Mouse (Mus musculus): ENCODE measurements around the gene Itpk1. TPM values are rescaled to one million over a fixed set of nuclear protein-coding genes. Genes with fewer than 3 reads are reported as not detected.

Itpk1 gene
- polyA plus RNA-seq, 1 experiment, result 32.3 TPM

DNA sequence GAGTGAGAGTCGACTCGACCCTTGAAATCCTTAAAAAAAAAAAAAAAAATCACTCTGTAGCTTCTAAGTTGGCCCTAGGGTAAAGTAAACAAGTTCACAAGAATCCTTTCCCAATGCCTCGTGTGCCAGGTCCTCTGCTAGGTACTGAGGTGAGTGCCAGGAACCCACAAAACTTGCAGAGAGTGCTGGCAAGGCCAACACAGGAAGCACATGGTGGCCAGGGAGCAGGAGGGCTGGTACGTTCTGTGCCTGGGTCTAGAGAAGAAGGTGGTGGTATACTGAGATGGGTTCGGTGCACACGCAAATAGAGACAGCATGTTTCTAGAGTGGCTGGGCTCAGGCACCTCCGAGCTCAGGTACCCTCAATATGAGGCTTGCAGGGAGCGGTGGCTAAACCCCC is 53.3 kb downstream of the Itpk1 start:
- DNase-seq (ENCODE audit: low read depth), result no peak
- TF ChIP-seq CTCF (IDR thresholded peaks at IDR 0.05; ENCODE audit: borderline replicate concordance, extremely low read depth, insufficient read depth, insufficient read length) (no peak), POLR2A (IDR thresholded peaks at IDR 0.05; ENCODE audit: borderline replicate concordance, extremely low read depth, insufficient read depth, insufficient read length, poor library complexity, severe bottlenecking) (no peak)

DNA sequence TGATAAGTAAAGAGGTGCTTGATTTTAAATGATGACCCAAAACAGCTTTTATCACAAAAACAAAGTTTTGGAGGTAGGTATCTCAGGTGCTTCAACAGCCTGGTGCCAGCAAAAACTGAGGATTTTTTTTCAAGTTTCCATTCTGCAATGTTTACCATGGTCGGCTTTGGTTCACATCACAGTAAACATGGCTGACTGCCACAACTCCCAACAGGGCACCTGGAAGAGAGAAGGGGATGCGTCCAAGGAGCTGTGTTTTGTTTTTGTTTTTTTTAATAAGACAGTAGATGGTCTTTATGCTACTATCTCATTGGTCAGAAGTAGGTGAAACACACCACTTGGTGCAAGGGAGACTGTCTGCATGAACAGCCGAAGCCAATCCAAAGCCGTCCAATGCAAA is 54.1 kb downstream of the Itpk1 start:
- DNase-seq (ENCODE audit: low read depth), result no peak
- no peak for TF ChIP-seq CTCF (IDR thresholded peaks at IDR 0.05; ENCODE audit: borderline replicate concordance, extremely low read depth, insufficient read depth, insufficient read length)
- TF ChIP-seq POLR2A (IDR thresholded peaks at IDR 0.05; ENCODE audit: borderline replicate concordance, extremely low read depth, insufficient read depth, insufficient read length, poor library complexity, severe bottlenecking), result no peak

DNA sequence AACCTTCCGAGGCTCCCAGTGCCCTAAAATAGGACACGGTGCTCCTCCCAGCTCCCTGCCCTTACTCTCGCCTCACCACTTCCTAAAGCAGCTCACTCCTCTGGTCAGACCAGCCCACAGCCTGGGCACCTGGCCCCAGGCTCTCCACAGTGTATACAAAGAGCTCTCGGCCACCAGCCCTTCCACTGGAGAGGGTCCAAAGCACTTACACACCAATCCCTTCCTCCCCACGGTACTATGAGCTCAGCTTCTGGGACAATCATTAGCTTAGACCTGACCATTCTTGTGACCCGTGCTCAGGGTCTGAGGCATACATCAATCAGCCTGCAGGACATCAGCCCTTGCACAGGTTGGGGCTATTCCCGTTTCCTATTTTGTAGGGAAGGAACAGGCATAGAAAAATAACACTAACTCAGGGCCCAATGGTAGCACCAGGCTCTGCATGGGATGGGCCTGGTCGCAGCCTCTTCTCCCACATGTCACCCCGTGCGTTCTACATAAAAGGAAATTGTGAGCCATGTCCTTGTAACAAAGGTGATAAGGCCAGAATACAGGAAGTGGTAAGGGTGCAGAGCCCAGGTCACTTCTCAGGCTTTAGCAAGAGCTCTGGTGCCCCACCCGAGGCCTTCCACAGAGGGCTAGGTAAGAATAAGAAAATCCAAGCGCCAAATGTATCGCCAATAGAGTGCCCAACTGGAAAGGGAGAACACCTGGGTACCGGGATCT is 56.7 kb downstream of the Itpk1 start:
- DNase-seq (ENCODE audit: low read depth), result no peak

DNA sequence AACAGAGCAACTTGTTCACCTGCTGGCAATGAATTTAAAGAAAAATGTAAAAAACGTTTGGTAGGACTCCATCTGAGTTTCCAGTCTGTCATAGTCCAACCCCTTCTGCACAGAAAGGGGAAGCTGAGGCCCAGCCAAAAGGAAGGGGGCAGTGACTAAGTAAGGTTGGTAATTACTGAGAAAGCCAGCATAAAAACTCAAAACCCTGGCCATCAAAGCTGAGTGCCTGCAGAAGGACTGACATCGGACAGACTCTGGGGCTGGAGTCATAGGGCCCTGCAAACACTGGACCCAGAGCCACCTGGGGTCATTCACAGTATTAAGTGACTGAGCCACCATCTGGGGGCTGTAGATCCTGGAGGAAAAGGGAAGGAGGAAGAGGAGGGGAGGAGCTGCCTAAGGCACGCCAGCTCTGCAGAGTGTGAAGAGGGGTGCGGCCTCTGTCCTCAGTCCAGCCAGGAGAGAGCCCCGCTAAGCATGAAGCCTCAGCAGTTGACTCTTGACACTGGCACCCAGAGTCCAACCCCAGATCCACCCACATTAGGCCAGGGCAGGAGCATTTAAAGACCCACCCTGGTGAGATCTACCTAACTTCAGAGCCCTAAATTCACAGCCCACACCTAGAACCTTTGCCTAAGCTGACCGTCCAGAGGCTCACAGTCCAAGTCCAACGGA is 58.0 kb downstream of the Itpk1 start:
- DNase-seq (ENCODE audit: low read depth), result no peak
- TF ChIP-seq POLR2A (IDR thresholded peaks at IDR 0.05; ENCODE audit: borderline replicate concordance, extremely low read depth, insufficient read depth, insufficient read length, poor library complexity, severe bottlenecking), result no peak
- no peak for TF ChIP-seq CTCF (IDR thresholded peaks at IDR 0.05; ENCODE audit: borderline replicate concordance, extremely low read depth, insufficient read depth, insufficient read length)

More for the DNA sequence above, 56.7 kb downstream of the Itpk1 start:
- TF ChIP-seq POLR2A (IDR thresholded peaks at IDR 0.05; ENCODE audit: borderline replicate concordance, extremely low read depth, insufficient read depth, insufficient read length, poor library complexity, severe bottlenecking) (no peak), CTCF (IDR thresholded peaks at IDR 0.05; ENCODE audit: borderline replicate concordance, extremely low read depth, insufficient read depth, insufficient read length) (no peak)

DNA sequence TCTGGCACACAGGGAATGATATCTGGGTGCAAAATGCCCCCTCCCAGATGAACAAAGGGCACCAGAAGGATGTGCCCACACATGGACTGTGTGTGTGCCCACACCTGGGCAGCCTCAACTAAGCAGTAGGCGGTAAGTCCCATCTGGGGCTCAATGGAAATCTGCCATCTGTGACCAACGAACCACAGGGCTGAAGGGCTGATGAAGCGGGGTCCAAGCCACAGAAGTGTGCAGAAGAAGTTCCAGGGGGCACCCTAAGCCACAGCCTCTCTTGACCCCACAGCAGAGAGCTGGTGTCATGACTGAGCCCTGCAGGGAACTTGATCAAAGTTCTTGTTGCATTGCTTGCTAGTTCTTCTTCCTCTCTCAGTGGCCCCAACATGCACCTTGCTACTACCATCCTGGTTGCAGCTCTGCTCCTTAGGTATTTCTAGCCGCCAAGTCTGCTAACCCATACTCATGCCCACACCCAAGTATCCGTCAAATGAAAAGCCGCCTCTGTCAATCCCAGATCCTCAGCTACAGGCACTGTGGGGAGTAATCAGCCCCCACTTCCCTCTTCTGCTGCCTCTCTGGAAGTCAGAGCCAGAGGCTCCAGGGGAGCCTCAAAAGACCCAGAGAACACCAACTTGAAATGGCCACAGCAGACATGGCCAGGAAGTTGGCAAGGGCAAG is 58.7 kb downstream of the Itpk1 start:
- no peak for TF ChIP-seq POLR2A (IDR thresholded peaks at IDR 0.05; ENCODE audit: borderline replicate concordance, extremely low read depth, insufficient read depth, insufficient read length, poor library complexity, severe bottlenecking)
- no peak for TF ChIP-seq CTCF (IDR thresholded peaks at IDR 0.05; ENCODE audit: borderline replicate concordance, extremely low read depth, insufficient read depth, insufficient read length)
- no peak for DNase-seq (ENCODE audit: low read depth)

DNA sequence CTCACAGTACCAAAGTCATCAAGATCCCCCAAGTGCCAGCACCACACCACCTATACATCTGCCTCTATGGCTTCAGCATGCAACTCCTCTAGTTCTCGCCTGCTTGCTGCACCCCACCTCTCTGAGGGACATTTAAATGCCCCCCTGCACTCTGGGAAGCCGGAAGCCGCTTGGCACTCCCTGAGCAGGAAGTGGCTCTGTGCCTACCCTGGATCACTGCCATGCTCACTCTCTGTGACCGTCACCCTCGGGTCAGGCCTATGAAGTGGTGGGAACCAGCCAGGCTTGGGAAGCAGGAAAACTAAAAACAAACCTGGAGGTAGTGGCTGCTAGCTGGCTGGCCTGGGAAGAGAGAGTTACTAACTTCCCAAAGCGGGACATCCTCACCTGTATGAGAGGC is 61.4 kb downstream of the Itpk1 start:
- no peak for DNase-seq (ENCODE audit: low read depth)
- TF ChIP-seq POLR2A (IDR thresholded peaks at IDR 0.05; ENCODE audit: borderline replicate concordance, extremely low read depth, insufficient read depth, insufficient read length, poor library complexity, severe bottlenecking) (no peak), CTCF (IDR thresholded peaks at IDR 0.05; ENCODE audit: borderline replicate concordance, extremely low read depth, insufficient read depth, insufficient read length) (no peak)

DNA sequence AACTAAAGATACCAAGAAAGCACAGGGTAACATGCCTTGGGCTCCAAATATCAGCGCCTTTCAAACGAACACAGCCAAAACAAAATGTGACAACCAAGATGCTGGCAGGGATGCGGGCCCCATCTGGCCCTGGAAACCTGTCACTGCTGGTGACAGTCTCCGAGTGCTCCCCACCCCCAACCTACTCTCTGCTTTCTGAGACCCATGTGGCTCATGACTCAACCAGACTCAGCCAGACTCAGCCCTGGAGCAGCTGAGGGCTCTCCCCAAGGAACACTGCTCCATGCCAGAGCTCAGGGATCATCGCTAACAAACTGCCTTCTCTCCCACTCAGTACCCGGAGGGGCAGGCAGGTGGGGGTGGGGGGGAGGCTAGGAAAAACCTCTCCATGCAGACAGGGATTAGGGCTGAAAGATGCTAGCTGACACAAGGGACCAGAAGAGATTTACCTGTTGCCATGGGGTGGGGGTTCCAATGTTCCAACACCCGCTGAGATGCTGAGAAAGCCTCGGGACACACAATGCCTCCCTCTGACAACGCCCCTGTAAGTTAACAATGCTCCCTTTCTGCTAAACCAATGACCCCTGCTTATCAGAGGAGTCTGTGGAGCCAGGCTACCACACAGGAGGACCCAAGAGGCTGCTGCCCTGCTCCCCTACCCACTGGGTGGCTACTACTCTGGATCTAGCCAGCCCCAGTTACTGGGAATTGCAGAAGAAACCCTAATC is 64.1 kb downstream of the Itpk1 start:
- TF ChIP-seq CTCF (IDR thresholded peaks at IDR 0.05; ENCODE audit: borderline replicate concordance, extremely low read depth, insufficient read depth, insufficient read length), result no peak
- TF ChIP-seq POLR2A (IDR thresholded peaks at IDR 0.05; ENCODE audit: borderline replicate concordance, extremely low read depth, insufficient read depth, insufficient read length, poor library complexity, severe bottlenecking), result no peak
- peak; percentile 93 for DNase-seq (ENCODE audit: low read depth)

DNA sequence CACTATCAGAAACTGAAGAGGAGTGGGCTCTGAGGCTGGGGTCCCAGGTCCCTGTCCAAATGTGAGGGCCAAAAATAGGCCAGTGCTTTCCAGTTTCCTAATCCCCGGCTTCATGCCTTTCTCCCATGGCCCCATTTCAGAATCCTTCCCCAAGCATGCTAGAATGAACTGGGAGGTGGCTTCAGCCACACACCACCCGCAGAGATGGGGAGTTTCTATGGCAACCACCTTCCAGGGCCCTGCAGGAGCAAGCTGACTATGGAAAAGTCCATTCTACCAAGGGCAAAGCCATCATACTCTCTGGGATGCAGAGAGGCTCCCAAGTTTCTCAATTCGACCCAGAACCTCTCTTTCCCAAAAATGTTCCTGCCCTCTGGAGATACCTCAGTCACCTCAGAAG is 65.9 kb downstream of the Itpk1 start:
- TF ChIP-seq POLR2A (IDR thresholded peaks at IDR 0.05; ENCODE audit: borderline replicate concordance, extremely low read depth, insufficient read depth, insufficient read length, poor library complexity, severe bottlenecking) (no peak), CTCF (IDR thresholded peaks at IDR 0.05; ENCODE audit: borderline replicate concordance, extremely low read depth, insufficient read depth, insufficient read length) (no peak)

DNA sequence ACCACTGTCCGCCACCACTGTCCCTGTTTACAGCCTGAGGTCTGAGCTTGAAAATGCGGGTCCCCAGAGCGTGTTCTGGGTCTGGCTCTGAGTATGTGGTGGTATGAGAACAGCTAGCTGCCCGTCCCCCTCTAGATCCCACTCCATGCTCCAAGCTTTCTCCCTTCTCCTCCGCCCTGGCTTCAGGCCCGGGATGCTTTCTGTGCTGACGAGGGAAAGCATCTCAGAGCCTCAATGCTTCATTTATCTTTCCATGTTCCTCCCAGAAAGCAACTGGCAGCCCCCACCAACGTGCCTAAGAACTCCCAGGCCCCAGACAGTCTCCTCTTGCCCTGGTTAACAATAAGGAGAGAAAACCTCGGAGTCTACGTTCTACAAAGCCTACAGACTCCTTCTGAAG is 67.5 kb downstream of the Itpk1 start:
- DNase-seq (ENCODE audit: low read depth), result no peak
- TF ChIP-seq POLR2A (IDR thresholded peaks at IDR 0.05; ENCODE audit: borderline replicate concordance, extremely low read depth, insufficient read depth, insufficient read length, poor library complexity, severe bottlenecking), result no peak
- no peak for TF ChIP-seq CTCF (IDR thresholded peaks at IDR 0.05; ENCODE audit: borderline replicate concordance, extremely low read depth, insufficient read depth, insufficient read length)

More for the DNA sequence above, 65.9 kb downstream of the Itpk1 start:
- DNase-seq (ENCODE audit: low read depth), result no peak

DNA sequence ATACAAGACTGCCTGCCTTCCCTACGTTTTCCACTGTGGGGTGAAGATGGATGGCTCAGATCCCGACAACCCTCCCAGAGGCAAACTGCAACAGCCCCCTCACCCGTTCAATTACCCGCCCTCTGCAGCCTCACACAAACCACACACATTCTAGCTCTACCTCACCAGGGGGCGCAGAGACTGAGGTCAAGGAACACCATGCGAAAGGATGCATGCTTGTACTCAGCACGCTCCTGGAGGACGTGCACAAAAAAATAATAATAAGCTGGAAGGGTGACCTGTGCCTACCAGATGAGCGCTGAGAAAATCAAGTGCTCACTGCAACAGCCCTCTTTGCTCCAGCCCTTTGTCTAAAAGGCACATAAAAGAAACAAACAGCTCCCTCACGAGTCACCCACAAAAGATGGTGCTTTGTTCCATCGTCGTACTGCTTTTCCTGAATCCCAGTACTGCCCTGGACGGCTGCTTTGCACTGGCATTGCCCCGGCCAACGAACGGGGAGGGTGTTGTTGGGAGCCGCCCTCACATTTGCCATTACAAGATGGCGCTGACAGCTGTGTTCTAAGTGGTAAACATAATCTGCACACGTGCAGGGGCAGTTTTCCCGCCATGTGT is 70.2 kb downstream of the Itpk1 start:
- DNase-seq (ENCODE audit: low read depth), result peak; percentile 49
- TF ChIP-seq CTCF (IDR thresholded peaks at IDR 0.05; ENCODE audit: borderline replicate concordance, extremely low read depth, insufficient read depth, insufficient read length), result no peak
- no peak for TF ChIP-seq POLR2A (IDR thresholded peaks at IDR 0.05; ENCODE audit: borderline replicate concordance, extremely low read depth, insufficient read depth, insufficient read length, poor library complexity, severe bottlenecking)
